Mouse (Mus musculus): ENCODE data around the gene Shcbp1. TPM values are rescaled to one million over a fixed set of nuclear protein-coding genes. Genes with fewer than 3 reads are reported as not detected.
A peak's percentile ranks its signal among the peaks of the same experiment; 100 is the strongest.
"Not testable (repeated sequence)": the region's sequence is repeated elsewhere in the genome, so short reads cannot be mapped to it uniquely, and the experiment has no call there.

Gene Shcbp1
- polyA plus RNA-seq (2016; fragmentation: Nextera tagmentation; extraction: Ambion mirVana), result 54.3 and 55.5 TPM in 2 replicates

GRCm38 (mm10) chr8:4779254-4780055 lies at the start of gene Shcbp1:
Gene Shcbp1 (minus strand): TSS chr8:4779567.
- Histone ChIP-seq H3K27ac (replicated peaks) (no peak within 1 kb of the TSS), H3K4me2 (replicated peaks) (peak within 1 kb of the TSS; percentile 72), H3K27me3 (no peaks in the 10 kb centered on the region), H3K4me1 (peaks cover 10% of the 10 kb centered on the region; the same call in 1 of the 2 replicates), H3K4me3 (peak within 1 kb of the TSS; percentile 79), H3K36me3 (peaks cover 10% of the 10 kb centered on the region; the same call in 1 of the 2 replicates), H3K9ac (replicated peaks) (peak within 1 kb of the TSS; percentile 60), H3K9me3 (peaks cover 5% of the 10 kb centered on the region; the same call in 1 of the 2 replicates)
- 3% methylated on average over 29 of the region's 29 CpGs for WGBS
- peak; percentile 97 for ATAC-seq (ENCODE audit: low FRiP score, low read depth)

- Histone ChIP-seq H3K27me3 (no peaks in the 10 kb centered on the region), H3K4me1 (no peaks in the 10 kb centered on the region), H3K36me3 (no peaks in the 10 kb centered on the region), H3K9ac (replicated peaks) (no peak overlapping the region), H3K27ac (replicated peaks) (no peak overlapping the region), H3K4me3 (no peak overlapping the region), H3K9me3 (no peaks in the 10 kb centered on the region), H3K4me2 (replicated peaks) (no peak overlapping the region)
- WGBS, result 85% methylated on average over 4 of the region's 4 CpGs
- no peak for ATAC-seq (ENCODE audit: low FRiP score, low read depth)
Observed at GRCm38 (mm10) chr8:4808831-4809230, 29.5 kb upstream of the Shcbp1 start.

- WGBS, result 55% methylated on average over 17 of the region's 19 CpGs
- no peak overlapping the region for H3K4me2 ChIP-seq (replicated peaks)
- no peaks in the 10 kb centered on the region for H3K36me3 ChIP-seq
Observed at GRCm38 (mm10) chr8:4800524-4801122, 21.3 kb upstream of the Shcbp1 start.

GRCm38 (mm10) chr8:4778266-4778665 lies 1.1 kb downstream of the Shcbp1 start:
- H3K4me3 ChIP-seq, result peak overlapping the region; percentile 79
- H3K9ac ChIP-seq (replicated peaks), result no peak overlapping the region; the same call in 1 of the 2 replicates
- no peak for ATAC-seq (ENCODE audit: low FRiP score, low read depth)
- no peak overlapping the region for H3K27ac ChIP-seq (replicated peaks)
- peaks cover 17% of the 10 kb centered on the region for H3K36me3 ChIP-seq
- peak overlapping the region; percentile 72 for H3K4me2 ChIP-seq (replicated peaks)
- H3K9me3 ChIP-seq, result peaks cover 12% of the 10 kb centered on the region; the same call in 1 of the 2 replicates
- WGBS, result 77% methylated on average over 6 of the region's 6 CpGs
- H3K27me3 ChIP-seq, result no peaks in the 10 kb centered on the region
- H3K4me1 ChIP-seq, result peaks cover 10% of the 10 kb centered on the region; the same call in 1 of the 2 replicates

More at GRCm38 (mm10) chr8:4800524-4801122, 21.3 kb upstream of the Shcbp1 start:
- Histone ChIP-seq H3K27me3 (no peaks in the 10 kb centered on the region), H3K27ac (replicated peaks) (no peak overlapping the region), H3K9ac (replicated peaks) (no peak overlapping the region), H3K4me3 (no peak overlapping the region), H3K4me1 (no peaks in the 10 kb centered on the region), H3K9me3 (no peaks in the 10 kb centered on the region)
- peak; percentile 58 for ATAC-seq (ENCODE audit: low FRiP score, low read depth)

- 91% methylated on average over 4 of the region's 4 CpGs for WGBS
- ATAC-seq (ENCODE audit: low FRiP score, low read depth), result no peak
- Histone ChIP-seq H3K27ac (replicated peaks) (no peak overlapping the region), H3K4me3 (no peak overlapping the region), H3K36me3 (no peaks in the 10 kb centered on the region), H3K27me3 (no peaks in the 10 kb centered on the region), H3K9ac (replicated peaks) (no peak overlapping the region), H3K4me1 (no peaks in the 10 kb centered on the region), H3K9me3 (no peaks in the 10 kb centered on the region), H3K4me2 (replicated peaks) (no peak overlapping the region)
Observed at GRCm38 (mm10) chr8:4764751-4765150, 14.6 kb downstream of the Shcbp1 start.

GRCm38 (mm10) chr8:4753048-4753447 lies 26.3 kb downstream of the Shcbp1 start:
- no peaks in the 10 kb centered on the region for H3K4me1 ChIP-seq
- 0 out of 2 replicates have a peak, but pooled peaks cover 5% of the 10 kb centered on the region for H3K36me3 ChIP-seq
- ATAC-seq (ENCODE audit: low FRiP score, low read depth), result no peak
- H3K4me3 ChIP-seq, result no peak overlapping the region
- H3K9me3 ChIP-seq, result no peaks in the 10 kb centered on the region
- H3K27me3 ChIP-seq, result no peaks in the 10 kb centered on the region
- no peak overlapping the region for H3K27ac ChIP-seq (replicated peaks)
- 94% methylated on average over 5 of the region's 5 CpGs for WGBS
- H3K9ac ChIP-seq (replicated peaks), result no peak overlapping the region
- no peak overlapping the region for H3K4me2 ChIP-seq (replicated peaks)

- no peaks in the 10 kb centered on the region for H3K4me1 ChIP-seq
- H3K9me3 ChIP-seq, result 0 out of 2 replicates have a peak, but pooled peaks cover 6% of the 10 kb centered on the region
- no peak for ATAC-seq (ENCODE audit: low FRiP score, low read depth)
- 42% methylated on average over 1 of the region's 1 CpGs for WGBS
- H3K36me3 ChIP-seq, result peaks cover 10% of the 10 kb centered on the region
- no peak overlapping the region for H3K27ac ChIP-seq (replicated peaks)
- no peak overlapping the region for H3K4me2 ChIP-seq (replicated peaks)
- H3K4me3 ChIP-seq, result no peak overlapping the region
- H3K27me3 ChIP-seq, result no peaks in the 10 kb centered on the region
- no peak overlapping the region for H3K9ac ChIP-seq (replicated peaks)
Observed at GRCm38 (mm10) chr8:4730942-4731341, 48.4 kb downstream of the Shcbp1 start.

- Histone ChIP-seq H3K9me3 (no peaks in the 10 kb centered on the region), H3K36me3 (no peaks in the 10 kb centered on the region), H3K4me1 (no peaks in the 10 kb centered on the region), H3K27ac (replicated peaks) (no peak overlapping the region), H3K4me2 (replicated peaks) (no peak overlapping the region), H3K4me3 (no peak overlapping the region), H3K9ac (replicated peaks) (no peak overlapping the region), H3K27me3 (no peaks in the 10 kb centered on the region)
- no peak for ATAC-seq (ENCODE audit: low FRiP score, low read depth)
- WGBS, result 63% methylated on average over 2 of the region's 2 CpGs
Observed at GRCm38 (mm10) chr8:4715546-4715945, 63.8 kb downstream of the Shcbp1 start.

- not testable (repeated sequence) for H3K4me1 ChIP-seq; H3K4me3 ChIP-seq; ATAC-seq (ENCODE audit: low FRiP score, low read depth); H3K9ac ChIP-seq (replicated peaks); H3K4me2 ChIP-seq (replicated peaks); H3K36me3 ChIP-seq; H3K27ac ChIP-seq (replicated peaks); H3K9me3 ChIP-seq; H3K27me3 ChIP-seq
- 60% methylated on average over 5 of the region's 5 CpGs for WGBS
Observed at GRCm38 (mm10) chr8:4708346-4708745, 71.0 kb downstream of the Shcbp1 start.

GRCm38 (mm10) chr8:4707916-4708315 lies 71.5 kb downstream of the Shcbp1 start:
- H3K27me3 ChIP-seq; H3K4me1 ChIP-seq; H3K9me3 ChIP-seq; H3K27ac ChIP-seq (replicated peaks); H3K4me3 ChIP-seq; H3K9ac ChIP-seq (replicated peaks); ATAC-seq (ENCODE audit: low FRiP score, low read depth); H3K4me2 ChIP-seq (replicated peaks); H3K36me3 ChIP-seq: not testable (repeated sequence)
- WGBS, result 87% methylated on average over 7 of the region's 7 CpGs

GRCm38 (mm10) chr8:4691634-4692033 lies 87.7 kb downstream of the Shcbp1 start:
- H3K4me3 ChIP-seq, result no peak overlapping the region
- ATAC-seq (ENCODE audit: low FRiP score, low read depth), result no peak
- H3K9ac ChIP-seq (replicated peaks), result no peak overlapping the region
- no peak overlapping the region for H3K27ac ChIP-seq (replicated peaks)
- H3K27me3 ChIP-seq, result no peaks in the 10 kb centered on the region
- no peaks in the 10 kb centered on the region for H3K9me3 ChIP-seq
- H3K4me2 ChIP-seq (replicated peaks), result no peak overlapping the region
- H3K4me1 ChIP-seq, result no peaks in the 10 kb centered on the region
- H3K36me3 ChIP-seq, result no peaks in the 10 kb centered on the region
- WGBS, result 43% methylated on average over 1 of the region's 1 CpGs

Data from midbrain, embryonic 12.5 days (tissue).